Mouse (Mus musculus) 416B (cell line): ENCODE data around the gene Cryba2.

Experiments
- DNase-seq: peaks from one replicate; pipeline ENCODE4 v3.0.0; 2011; ENCODE audit warnings: low read depth

The Cryba2 gene

DNA sequence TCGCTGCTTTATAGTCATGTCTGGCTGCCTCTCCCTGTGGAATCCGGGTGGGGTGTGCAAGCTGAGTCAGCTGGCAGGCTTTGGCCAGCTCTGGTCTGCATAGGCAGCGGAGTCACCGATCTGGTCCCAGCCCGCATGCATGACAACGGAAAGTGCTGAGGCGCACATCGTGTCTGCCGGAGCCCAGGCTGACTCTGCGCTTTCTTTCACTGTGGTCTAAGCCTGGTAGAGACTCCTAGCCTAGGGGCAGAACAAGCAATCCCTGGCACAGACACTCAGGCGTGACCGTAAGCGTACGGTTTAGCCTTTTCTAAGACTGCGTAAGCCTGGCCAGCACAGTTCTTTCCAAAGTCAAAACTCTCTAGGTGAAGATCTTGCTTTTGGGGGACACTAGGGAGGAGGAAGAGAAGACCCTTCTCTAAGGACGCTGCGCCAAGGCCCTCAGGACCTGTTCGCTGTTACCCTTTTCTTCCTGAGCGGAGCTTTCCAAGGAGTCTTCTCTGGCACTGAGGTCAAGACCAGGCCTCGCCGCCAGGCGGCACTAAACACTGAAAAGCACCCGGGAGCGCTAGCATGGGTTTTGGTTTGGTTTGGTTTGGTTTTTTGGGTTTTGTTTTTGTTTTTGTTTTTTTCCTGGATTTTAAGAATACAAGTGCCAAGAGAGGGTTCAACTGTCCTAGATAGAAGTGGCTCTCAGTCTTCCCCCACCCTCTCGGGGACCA lies at the start of gene Cryba2:
Gene Cryba2 (minus strand): TSS at position 10 of the 722 bp plus-strand sequence.
- DNase-seq = peak; percentile 10

DNA sequence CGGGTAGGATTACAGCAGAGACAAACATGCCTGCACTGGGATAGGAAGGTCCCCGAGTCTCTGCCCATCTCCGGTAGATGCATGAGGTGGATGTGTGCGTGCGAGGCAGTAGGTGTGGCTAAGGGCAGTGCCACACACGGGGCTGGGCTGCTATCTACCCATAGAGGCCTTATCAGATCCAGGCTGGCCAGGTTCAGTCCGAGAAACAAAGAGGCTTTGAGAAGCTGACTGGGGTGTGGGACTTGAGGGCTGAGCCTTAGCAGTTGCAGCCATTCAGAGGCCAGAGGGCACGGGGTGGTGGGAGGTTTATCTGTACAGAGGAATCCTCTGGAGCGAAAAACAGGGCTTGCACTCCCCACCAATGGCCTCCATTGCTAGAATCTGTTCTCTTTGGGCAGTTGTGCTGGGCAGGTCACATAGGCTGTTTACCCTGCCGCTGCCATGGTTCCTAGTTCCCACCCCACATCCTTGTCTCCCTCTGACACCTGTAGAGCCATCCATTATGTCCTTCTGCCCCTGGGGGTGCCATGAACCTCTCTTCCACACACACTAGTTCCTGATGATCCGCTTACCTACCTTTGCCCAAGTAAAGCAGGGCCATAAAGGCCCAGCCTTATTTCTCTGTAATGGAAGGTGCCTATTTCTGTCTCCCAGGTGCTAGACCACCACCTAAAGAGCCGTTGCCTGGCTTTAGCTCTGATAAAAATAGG lies 48.9 kb upstream of the Cryba2 start:
- no peak for DNase-seq

DNA sequence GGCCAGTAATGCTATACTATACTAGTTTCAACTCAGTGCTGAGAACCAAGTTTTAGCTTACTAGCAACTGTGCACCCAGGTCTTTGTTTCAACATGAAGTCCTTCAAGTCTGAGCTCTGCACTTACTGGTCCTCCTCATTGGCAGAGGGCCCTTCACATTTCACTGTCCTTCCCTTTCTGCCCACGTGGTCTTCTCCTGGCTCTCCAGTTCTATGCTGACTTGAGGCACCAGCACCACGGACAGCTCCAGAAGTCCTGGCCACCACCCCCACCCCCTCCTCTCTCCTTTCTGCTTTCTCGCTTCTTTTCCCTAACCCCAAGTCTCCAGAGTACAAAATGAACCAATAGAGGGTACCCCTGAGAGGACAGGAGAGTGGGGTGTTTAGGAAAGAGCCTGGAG lies 46.8 kb upstream of the Cryba2 start:
- DNase-seq = peak; percentile 28

DNA sequence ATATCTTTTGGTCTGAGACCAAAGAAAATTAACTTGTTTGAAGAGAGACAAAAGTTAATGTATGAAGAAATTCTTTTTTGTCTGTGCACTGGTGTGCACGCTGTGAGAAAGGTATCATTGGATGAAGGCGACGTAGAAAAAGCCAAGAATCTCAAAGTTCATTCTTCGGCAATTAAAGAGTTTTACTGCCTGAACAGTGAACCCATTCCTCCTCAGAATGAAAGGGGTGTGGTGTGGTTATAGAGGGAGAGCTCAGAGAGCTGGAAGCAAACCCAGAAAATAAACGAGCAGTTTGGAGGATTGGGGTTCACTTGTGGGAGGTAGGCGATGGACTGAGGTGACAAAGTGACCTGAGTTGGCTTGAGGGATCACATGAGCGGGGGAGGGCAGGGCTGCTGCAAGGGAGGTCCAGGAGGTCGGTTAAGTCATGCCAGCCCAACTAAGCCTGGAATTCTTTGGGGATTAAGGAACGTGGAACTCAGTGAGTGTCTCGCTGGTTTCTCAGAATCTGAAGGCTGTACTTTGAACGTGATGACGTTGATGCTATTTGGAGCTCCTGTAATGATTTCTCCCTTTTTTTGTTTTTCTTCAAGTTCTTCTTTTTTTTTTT lies 43.4 kb upstream of the Cryba2 start:
- DNase-seq = no peak

DNA sequence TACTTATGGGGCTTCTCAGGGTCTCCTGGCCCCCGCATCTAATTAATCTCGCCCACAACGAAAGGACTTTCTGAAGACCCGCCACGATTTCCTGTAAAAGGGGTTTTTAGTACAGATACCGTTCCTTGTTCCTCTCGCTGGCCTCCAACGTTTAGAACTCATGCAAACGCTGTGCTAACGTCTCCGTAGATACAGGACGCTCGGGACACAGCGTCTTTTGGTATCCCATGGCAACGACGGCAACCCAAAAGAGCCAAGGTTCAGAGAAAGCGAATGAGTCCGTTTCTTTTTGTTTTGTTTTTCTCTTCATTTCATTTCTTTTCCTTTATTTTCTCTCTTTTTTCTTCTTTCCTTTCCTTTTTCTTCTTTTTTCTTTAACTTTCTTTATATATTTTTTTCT lies 42.5 kb upstream of the Cryba2 start, which contains the start of gene Cfap65:
Gene Cfap65 (minus strand): TSS at position 198 of the 400 bp plus-strand sequence.
- no peak for DNase-seq

DNA sequence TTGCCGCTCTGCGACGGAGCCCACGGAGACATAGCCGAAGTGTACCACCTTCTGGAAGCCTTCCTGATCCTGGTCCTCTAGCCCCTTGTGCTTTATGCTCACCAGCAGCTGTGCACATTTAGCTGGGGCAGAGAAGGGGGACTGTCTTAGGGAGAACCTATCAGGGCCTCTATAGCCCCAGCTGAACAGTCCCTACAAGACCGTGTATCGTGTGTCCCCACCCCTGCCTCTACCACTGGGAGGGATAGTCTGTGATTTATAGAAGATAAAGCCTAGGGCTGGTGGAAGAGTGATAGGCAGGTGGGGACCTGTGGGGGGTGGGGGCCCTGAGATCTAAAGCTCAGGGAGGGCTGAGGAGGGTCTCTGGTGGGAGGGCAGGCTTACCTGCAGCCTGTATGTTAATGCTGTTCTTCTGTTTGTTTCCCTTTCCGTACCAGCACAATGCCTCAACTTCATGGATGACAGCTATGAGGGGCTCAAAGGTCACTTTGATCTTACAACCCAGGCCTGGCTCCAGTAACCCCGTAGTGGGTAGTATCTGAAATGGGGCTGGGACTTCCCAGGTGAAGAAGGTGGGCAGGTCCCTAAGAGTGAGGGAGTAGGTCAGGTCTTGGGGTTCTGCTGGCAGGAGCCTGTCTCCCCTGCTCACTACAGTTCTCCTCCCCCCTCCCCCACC lies 34.8 kb upstream of the Cryba2 start:
- DNase-seq = no peak

DNA sequence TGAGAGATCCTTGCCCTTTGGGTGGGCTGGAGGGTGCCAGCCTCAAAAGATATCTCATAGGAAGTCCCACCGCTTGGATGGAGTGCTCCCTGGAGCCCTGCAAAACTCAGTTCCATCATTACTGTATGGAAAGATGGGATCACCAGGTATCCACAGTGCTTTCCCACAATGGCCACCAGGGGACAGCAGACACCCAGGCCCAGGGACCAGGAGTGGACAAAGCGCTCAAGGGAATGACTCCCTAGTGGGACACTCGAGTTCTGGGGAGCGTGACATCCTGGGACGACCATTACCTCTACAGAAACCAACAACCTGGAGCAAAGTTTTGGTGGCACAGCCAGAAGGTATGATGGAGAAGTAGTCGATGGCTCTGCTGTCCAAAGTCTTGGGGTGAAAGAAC lies 33.8 kb upstream of the Cryba2 start:
- DNase-seq = peak; percentile 4

DNA sequence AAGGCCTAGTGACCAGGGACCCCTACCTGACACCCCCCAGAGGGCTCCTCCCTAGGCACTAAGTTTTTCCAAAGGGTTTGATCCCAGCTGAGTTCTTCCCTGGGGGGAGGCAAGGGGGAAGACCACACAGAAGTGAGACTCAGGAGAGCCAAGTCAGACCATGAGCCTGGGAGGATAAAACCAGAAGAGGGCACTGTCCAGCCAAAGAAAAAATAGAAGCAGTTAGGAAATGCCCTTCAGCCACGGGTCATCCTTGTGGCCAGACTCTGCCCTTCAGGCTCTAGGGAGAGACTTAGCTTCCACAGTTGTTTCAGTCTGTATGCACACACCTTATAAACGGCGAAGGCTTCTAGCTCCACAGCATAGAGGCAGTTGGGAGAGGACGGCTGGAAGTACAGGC lies 31.5 kb upstream of the Cryba2 start:
- peak; percentile 15 for DNase-seq

DNA sequence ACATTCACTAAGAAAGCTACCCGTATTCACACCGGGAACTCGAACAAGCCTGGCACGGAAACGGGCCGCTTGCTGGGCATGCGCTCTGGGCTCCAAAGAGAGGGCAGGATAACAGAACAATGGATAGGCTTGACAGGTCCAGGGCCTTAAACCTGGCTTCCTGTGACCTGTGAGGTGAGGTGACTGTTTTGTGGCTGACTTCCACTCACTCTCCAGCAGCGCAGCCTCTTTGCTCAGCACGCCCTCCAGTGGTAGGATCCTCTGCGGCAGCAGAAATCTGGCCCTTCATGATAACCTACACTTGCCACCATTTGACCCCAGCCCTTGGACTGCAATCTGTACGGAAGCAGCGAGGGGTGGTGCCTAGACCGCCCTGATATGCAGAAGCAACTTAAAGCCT lies 22.8 kb upstream of the Cryba2 start:
- DNase-seq = no peak

DNA sequence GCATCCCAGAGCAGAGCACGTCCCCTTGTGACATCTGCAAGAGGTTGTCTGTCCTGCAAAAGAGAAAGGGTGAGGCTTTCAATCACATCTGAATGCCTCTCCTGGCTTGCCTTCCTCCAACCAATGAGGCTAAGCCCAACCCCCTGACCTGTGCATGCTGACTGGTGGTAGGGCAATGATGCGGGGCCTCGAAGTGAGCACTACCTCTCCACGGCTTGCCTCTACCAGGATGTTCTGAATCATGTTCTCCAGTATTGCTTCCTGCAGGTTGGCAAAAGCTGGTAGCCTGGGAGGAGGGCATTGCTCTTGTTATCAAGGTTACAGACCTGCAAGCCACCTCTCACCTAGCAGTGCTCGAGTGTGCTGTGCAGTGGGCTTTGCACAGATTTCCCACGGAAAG lies 9.2 kb upstream of the Cryba2 start:
- DNase-seq = no peak

DNA sequence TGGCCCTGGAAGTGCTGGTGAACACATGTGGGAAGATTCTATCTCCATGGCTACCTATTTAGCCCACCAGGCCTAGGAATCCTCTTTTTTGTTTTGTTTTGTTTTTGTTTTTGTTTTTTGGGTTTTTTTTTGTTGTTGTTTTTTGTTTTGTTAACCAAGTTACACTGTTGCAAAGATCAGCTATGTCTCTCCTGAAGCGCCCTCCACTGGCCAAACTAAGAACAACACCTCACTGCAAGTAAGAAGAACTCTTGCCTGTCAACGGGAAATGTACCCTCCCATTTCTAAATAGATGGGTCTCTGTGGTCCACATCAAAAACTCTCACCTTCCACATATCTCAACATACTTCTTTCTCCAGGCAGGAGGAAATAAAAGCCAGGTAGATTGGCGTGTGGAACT lies 8.7 kb upstream of the Cryba2 start:
- DNase-seq = peak; percentile 61

DNA sequence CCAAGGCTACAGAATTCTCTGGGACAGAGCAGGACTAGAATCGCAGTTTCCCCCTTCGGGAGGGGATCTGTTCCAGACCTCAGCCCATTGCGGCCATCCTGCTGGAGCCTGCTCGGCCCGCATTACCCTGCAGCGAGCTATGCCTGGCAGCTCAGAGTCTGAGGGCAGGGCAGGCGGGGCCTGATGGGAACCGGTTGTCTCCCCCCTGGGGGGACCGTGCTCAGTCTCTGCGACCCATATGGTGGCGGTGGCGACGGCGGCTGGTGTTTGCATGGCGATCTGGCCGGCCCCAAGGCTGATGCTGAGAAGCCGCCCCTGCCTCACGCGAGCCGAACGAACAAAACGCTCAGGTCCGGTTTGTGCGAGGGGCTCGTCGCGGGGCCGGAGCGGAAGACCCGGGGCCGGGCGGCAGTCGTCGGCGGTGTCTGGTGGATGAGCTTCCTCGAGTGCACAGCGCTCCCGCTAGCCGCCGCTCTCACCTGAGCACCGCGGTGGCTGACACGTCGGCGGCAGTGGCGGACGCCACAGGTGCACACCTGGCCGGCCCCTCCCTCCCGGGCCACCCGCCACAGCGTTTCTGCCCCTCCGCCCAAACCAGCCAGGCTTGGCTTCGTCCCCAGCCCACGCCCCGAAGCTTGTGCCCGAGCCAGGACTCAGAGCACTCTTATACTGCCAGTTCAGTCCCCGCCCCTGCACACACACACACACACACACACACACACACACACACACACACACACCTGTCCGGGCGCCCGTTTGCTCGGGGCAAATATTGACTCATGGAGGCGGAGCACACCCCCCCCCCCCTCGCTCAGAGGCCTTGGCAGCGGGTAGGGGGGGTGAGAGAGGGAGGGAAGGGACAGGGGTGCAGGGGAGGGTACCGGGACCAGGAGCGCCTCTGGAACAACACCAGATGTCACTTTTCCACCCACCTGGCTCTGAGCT lies 7.7 kb upstream of the Cryba2 start:
- no peak for DNase-seq

DNA sequence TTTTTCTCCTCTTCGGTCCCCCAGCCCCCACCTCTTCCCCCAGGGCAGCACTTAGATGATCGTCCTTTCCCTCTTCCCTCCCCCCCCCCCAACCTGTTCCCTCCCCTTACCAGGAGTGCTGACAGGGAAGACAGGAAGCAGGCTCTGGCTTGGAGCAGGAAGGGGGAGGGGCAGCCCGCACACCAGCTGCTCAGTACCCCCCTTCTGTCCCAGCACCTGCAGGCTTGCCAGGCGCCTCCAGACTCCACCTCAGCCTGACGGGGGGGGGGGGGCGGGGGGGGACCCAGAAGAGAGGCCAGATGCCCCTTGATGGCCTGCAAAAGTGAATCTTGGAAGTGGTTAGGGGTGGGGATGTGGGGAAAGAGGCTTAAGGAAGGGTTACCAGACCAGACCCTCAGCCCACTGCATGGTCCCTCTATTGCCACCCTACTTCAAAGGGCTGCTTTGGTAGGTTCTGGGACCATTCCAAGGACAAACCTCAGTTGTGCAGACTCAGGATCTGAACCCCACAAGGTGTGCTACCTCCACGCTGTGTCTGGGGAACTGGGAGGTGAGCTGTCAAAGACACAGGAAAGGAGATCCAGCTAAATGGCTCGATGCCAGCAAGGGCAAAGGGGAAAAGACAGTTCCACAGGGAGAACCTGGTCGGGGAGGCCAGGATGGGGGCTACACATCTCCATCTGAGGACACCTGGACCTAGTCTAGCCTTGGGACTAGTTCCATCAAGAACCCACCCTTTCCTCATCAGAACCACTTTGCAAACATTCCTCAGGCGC lies 5.9 kb upstream of the Cryba2 start:
- no peak for DNase-seq

DNA sequence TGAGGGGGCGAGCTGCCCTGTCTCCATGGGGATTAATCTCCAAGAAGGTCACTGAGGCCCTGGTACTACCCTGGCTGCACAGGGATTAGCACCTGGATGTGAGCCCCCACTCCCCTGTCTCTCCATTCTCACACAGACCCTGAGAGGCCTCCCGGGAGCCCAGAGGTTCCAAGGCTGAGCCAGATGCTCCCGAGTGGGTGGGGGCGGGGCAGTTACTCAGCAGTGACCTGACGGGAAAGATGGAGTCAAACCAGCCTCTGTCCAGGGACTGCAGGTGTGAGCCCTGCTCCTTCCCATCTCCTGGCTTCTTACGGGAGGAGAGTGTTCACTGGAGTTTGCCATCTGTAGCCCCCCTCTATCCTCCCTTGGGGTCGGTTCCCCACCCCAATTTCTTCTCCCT lies 5.0 kb upstream of the Cryba2 start:
- DNase-seq = no peak

DNA sequence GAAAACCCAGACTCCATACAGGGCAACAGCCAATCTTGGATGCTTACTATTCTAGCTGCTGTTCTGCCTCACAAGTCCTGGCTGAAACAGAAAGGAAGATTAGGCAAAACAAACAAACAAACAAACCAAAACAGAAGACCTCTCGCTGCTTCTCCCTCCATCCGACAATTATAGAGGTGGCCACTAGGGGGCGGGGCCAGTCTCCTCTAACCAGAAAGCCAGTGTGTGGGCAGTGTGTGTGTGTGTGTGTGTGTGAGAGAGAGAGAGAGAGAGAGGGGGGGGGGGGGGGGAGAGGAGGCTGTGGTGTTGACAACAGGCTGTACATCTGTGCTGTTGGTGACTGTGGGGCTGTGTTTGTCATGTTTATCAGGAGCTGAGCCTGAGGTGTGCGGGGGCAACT lies 2.0 kb upstream of the Cryba2 start:
- DNase-seq = peak; percentile 60

DNA sequence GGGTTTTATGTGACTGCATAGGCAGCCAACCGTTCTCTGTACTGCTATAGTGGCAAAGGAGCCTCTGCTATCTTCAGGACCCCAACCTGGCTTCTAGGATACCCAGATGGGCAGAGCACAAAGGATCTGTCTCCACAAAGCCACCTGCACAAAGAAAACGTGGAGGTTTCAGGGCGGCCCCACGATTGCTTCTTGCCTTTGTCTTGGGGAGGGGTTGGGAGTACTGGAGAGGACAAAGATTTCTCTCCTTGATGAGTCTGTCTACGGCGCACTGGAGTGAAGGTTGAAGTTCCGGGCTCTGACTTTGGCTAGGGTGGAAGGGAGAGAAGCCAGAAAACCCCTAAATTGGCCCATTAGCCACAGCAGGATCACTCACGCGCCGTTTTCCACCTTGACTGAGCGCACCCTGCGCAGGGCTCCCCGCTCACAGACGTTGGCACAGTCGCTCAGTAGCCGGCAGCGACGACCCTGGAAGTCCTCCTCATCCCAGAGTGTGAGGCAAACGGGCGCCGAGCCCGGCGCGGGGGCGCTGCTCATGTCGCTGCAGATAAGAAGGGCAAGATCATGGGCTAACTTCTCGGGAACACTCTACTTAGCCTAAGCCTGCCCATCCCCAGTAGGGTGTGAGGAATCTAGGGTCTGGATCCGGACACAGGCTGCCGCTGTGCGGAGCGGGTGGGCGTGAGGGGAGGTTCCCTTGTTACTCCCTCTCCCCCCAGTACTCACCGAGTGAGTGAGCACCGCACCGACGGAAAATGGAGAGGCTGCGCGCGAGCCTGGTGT lies 401 bp downstream of the Cryba2 start:
- no peak for DNase-seq

DNA sequence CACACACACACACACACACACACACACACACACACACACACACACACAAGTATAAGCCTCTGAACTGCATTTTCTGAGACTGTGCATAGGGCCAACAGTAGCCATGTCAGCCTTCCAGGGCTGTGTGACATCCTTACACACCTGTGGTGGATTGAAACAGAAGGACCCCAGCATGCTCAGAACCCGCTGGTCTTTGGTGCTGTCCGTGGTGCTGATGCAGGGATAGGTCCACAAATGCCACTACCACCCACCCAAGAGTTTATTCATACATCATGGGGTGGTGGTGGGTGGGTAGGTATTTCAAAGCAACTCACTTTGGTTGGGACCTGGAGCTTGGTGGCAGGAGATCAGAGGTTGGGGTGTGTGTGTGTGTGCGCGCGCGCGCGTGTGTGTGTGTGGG lies 1.4 kb downstream of the Cryba2 start:
- DNase-seq = peak; percentile 35

DNA sequence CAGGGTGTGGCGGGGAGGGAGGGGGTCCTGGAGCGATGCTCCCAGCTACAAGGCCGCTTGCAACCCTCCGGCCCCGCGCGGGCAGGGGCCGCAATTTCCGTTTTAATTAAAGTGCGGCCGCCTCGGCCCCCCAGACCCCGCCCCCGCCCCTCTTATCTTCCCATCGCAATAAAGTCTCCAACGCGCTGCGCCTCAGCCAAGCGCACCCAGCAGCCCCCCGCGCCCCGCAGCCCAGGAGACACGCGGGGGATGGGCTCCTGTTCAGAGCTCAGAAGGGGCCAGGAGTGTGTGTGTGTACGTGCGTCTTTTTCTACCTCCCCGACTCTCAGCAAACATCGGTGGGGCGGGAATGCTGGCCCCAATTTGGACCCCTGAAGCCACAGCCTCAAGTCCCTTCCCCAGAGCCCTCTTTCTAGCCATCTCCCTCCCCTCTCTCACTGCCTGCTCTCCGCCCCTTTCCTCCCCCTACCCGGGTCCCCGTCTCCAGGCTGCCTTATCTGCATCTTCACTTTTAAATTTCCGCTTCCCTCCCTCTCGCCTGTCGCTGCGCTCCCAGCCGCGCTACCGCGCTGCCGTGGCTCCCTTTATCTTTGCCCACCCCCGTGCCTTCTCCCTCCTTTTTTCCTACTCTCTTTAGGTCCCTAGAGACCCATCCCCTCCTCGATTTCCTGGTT lies 7.4 kb downstream of the Cryba2 start, which contains the start of gene Fev:
Gene Fev (minus strand): TSS at position 51 of the 674 bp plus-strand sequence.
- DNase-seq = no peak
